Mouse (Mus musculus) limb, embryonic 14.5 days (tissue): ENCODE measurements around the gene St6gal1. TPM values are rescaled to one million over a fixed set of nuclear protein-coding genes. Genes with fewer than 3 reads are reported as not detected.

Experiments
- ATAC-seq: fragments of 200-750 bp; cut with Nextera tagmentation; 2 replicates; pipeline ENCODE4 v1.8.0; 2017; ENCODE audit warnings: low read depth, moderate number of reproducible peaks, moderate TSS enrichment; ENCODE audit not compliant: low FRiP score
- DNase-seq: peaks from one replicate; pipeline ENCODE4 v3.0.0-alpha.2; 2015; ENCODE audit warnings: low spot score
- H3K27ac ChIP-seq: fragments of 300-500 bp; sonication (generic); replicated peaks from 2 replicates; pipeline ENCODE4 v1.5.1; 2014; ENCODE audit warnings: low read depth, mild to moderate bottlenecking, low read length, moderate library complexity, mixed read lengths
- H3K27me3 ChIP-seq: fragments of 300-500 bp; sonication (generic); 2 replicates; pipeline ENCODE4 v1.6.1; 2014; ENCODE audit warnings: low read length, mixed read lengths; ENCODE audit not compliant: control insufficient read depth, insufficient read depth
- H3K36me3 ChIP-seq: fragments of 300-500 bp; sonication (generic); 2 replicates; pipeline ENCODE4 v1.6.1; 2014; ENCODE audit warnings: mild to moderate bottlenecking, low read length, moderate library complexity, mixed read lengths; ENCODE audit not compliant: control insufficient read depth, insufficient read depth
- H3K4me1 ChIP-seq: fragments of 300-500 bp; sonication (generic); 2 replicates; pipeline ENCODE4 v1.6.1; 2014; ENCODE audit warnings: antibody characterized with exemption, low read length, mixed read lengths; ENCODE audit not compliant: control insufficient read depth, insufficient read depth
- H3K4me2 ChIP-seq: fragments of 300-500 bp; sonication (generic); replicated peaks from 2 replicates; pipeline ENCODE4 v1.6.1; 2014; ENCODE audit warnings: low read depth, mild to moderate bottlenecking, low read length, moderate library complexity; ENCODE audit not compliant: severe bottlenecking
- H3K4me3 ChIP-seq: fragments of 300-500 bp; sonication (generic); replicated peaks from 2 replicates; pipeline ENCODE4 v1.5.1; 2014; ENCODE audit warnings: low read length
- H3K9ac ChIP-seq: fragments of 300-500 bp; sonication (generic); 2 replicates; pipeline ENCODE4 v1.6.1; 2014; ENCODE audit warnings: mild to moderate bottlenecking, low read depth, low read length, moderate library complexity; ENCODE audit not compliant: severe bottlenecking
- H3K9me3 ChIP-seq: fragments of 300-500 bp; sonication (generic); 2 replicates; pipeline ENCODE4 v1.6.1; 2016; ENCODE audit warnings: low read length; ENCODE audit not compliant: control insufficient read depth
- POLR2A ChIP-seq: fragments of 200-500 bp; IDR thresholded peaks from 2 replicates; pipeline ENCODE4 v1.8.0; 2012; ENCODE audit warnings: inconsistent platforms, mild to moderate bottlenecking, moderate library complexity, borderline replicate concordance; ENCODE audit not compliant: insufficient read depth, insufficient read length; ENCODE audit errors: extremely low read depth
- WGBS: fragments of 180-500 bp; shearing (Covaris S2); extraction: QIAGEN DNeasy Blood & Tissue Kit; methylation state at CpG from one replicate; pipeline ENCODE4 v1.1.7; 2014; 5-methylcytosine and 5-hydroxymethylcytosine counted together
- polyA plus RNA-seq, 2 experiments: library from polyadenylated mRNA; depleted of rRNA in 1 of 2; stranded (reverse) in 1 of 2; unstranded in 1 of 2; fragments of >200 nt; fragmentation: Nextera tagmentation in 1 of 2; extraction: Ambion mirVana in 1 of 2; gene quantifications; 2 replicates each; pipeline versions ENCODE4 v1.2.1 to v1.2.3; 2012 to 2014

The St6gal1 gene
- polyA plus RNA-seq, 2 experiments: 13.3 to 16.8 TPM

DNA sequence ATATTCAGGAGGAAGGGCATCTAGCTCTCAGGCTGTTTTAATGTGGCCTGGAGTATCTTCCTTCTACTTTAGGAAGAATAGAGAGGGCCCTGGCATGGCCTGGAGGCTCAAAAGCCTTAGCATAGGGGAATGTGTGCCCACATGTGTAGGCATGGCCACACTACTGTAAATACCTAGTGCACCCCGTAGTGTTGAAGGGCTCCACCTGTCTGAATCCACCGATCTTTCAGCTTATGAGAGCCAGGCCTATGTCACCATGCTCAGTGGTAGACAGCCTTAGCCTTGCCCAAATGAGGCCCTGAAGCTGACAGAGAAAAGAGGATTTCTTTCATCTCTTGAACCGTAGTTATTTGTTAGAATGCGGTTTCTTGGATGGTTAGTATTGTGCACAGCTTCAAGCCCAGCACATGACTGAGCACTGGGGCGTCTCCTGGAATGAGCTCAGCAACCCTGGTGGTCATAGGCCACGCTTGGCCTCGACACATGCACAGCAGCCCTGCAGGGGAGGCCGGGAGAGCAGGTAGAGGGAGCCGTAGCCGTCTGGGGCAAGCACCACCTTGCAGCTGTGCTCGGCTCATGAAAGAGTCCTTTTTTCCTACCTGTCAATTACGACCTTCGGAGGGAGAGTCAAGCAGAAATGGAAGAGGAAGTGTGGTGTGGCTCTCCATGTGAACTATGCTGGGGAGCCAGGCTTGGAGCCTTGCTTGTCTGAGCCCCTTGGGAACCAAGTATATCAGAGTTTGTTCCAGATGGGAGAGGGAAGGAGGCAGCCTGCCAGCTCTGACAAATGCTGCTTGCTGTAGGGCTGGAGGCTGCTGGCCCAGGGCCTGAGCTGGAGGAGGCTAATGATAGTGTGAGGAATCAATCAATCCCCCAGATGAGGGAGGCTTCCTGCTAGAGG is 15.8 kb downstream of the St6gal1 start:
- 38% methylated on average over 13 of the region's 13 CpGs for WGBS
- no peaks in the 10 kb centered on the region for H3K9me3 ChIP-seq
- no peak for TF ChIP-seq POLR2A
- H3K4me3 ChIP-seq: no peak overlapping the region
- peaks cover 26% of the 10 kb centered on the region for H3K4me1 ChIP-seq
- no peak overlapping the region for H3K9ac ChIP-seq
- H3K4me2 ChIP-seq: no peak overlapping the region
- no peaks in the 10 kb centered on the region for H3K36me3 ChIP-seq
- no peaks in the 10 kb centered on the region for H3K27me3 ChIP-seq
- peak; percentile 84 for DNase-seq
- 0 out of 2 replicates have a peak overlapping the region, but pooled peaks have one; percentile 48 for H3K27ac ChIP-seq
- peak; percentile 75 for ATAC-seq

GRCm38 (mm10) chr16:23240950-23241259 is 16.4 kb downstream of the St6gal1 start:
- H3K9ac ChIP-seq: no peak overlapping the region
- no peaks in the 10 kb centered on the region for H3K9me3 ChIP-seq
- TF ChIP-seq POLR2A: no peak
- no peak overlapping the region for H3K4me3 ChIP-seq
- no peak overlapping the region for H3K4me2 ChIP-seq
- H3K4me1 ChIP-seq: peaks cover 26% of the 10 kb centered on the region
- H3K36me3 ChIP-seq: no peaks in the 10 kb centered on the region
- H3K27ac ChIP-seq: 0 out of 2 replicates have a peak overlapping the region, but pooled peaks have one; percentile 48
- DNase-seq (no peak), ATAC-seq (0 out of 2 replicates have a peak, but pooled peaks have one; percentile 26)
- WGBS: 59% methylated on average over 5 of the region's 5 CpGs
- no peaks in the 10 kb centered on the region for H3K27me3 ChIP-seq

DNA sequence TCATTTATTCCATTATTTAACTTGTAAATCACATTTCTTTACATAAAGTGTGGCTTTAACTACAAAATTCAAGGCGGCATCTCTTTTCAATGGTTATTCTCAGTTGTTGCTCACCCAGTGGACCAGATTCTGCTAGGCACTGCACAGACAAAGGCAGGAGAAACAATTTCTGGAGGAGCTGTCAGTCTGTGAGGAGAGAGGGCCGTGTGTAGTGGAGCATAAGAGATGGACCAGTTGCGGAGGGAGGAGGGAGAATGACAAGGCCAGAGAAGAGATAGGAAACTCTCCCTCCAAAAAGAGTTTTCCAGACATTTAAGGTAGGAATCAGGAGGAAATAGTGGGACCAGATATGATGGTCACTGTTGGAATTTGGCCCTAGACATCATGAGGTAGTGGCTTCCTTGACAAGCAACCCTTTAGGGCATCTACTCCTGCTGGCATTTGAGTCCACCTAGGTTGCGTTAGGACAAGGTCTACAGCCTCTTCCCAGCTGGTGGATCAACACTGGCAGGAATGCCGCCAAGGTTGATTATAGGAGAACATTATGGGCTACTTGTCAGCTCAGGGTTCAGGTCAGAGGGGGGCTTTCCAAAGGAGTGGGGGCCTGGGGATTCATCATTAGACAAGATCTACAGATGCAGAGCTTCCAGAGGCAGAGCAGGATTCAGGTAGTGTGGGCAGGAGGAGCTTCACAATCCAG is 19.3 kb downstream of the St6gal1 start:
- no peak for ATAC-seq
- H3K4me2 ChIP-seq: no peak overlapping the region
- H3K27me3 ChIP-seq: no peaks in the 10 kb centered on the region
- H3K27ac ChIP-seq: no peak overlapping the region
- peaks cover 19% of the 10 kb centered on the region for H3K4me1 ChIP-seq
- WGBS: 91% methylated on average over 5 of the region's 5 CpGs
- no peak for TF ChIP-seq POLR2A
- H3K9me3 ChIP-seq: no peaks in the 10 kb centered on the region
- H3K36me3 ChIP-seq: no peaks in the 10 kb centered on the region
- H3K4me3 ChIP-seq: no peak overlapping the region
- H3K9ac ChIP-seq: no peak overlapping the region
- DNase-seq: no peak

DNA sequence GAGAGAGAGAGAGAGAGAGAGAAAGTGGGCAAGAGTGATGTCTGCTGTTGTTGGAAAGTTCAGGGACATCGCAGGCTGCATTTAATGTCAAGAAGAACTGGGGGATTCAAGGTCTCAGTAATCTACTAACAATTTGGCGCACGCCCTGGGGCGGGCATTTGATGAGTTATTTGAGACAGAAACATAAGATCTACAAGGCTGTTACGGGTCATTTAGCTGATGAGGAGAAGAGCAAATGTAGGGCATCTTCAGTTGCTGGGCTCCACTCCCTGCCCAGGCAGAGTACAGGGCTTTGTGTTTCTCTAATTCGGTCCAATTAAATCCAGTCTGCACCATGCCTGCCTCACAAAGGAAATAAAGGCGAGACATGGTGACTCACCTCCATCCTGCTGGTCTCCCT is 19.9 kb downstream of the St6gal1 start:
- Histone ChIP-seq H3K4me2 (no peak overlapping the region), H3K27ac (no peak overlapping the region), H3K27me3 (no peaks in the 10 kb centered on the region), H3K4me3 (no peak overlapping the region), H3K9me3 (no peaks in the 10 kb centered on the region), H3K36me3 (no peaks in the 10 kb centered on the region), H3K4me1 (peaks cover 18% of the 10 kb centered on the region), H3K9ac (no peak overlapping the region)
- DNase-seq (no peak), ATAC-seq (no peak)
- no peak for TF ChIP-seq POLR2A
- WGBS: 90% methylated on average over 7 of the region's 7 CpGs

DNA sequence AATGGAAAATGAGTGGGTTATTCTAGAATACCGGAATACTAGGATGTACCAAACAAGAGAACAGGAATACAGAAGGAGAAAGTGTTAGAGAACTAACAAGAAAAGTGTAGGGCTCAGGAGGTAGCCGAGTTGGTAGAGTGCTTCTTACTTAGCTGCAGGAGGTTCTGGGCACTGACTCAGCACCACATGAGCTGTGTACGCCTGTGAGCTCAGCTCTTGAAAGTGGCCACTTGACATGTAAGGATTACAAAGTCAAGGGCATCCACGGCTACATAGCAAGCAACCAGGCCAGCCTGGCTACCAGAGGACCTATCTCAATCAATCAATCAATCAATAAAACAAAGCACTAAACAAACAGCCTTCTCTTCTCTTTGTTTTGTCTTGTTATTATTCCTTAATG is 24.7 kb downstream of the St6gal1 start:
- Histone ChIP-seq H3K4me2 (no peak overlapping the region), H3K27me3 (no peaks in the 10 kb centered on the region), H3K9ac (no peak overlapping the region), H3K9me3 (no peaks in the 10 kb centered on the region), H3K36me3 (no peaks in the 10 kb centered on the region), H3K27ac (no peak overlapping the region), H3K4me3 (no peak overlapping the region), H3K4me1 (peaks cover 28% of the 10 kb centered on the region)
- WGBS: 76% methylated on average over 4 of the region's 4 CpGs
- DNase-seq (no peak), ATAC-seq (no peak)
- no peak for TF ChIP-seq POLR2A
